Mouse (Mus musculus): ENCODE measurements around the gene Cmss1.

The Cmss1 gene

GRCm38 (mm10) chr16:57378631-57379330, 227.9 kb downstream of the Cmss1 start:
- no peak for DNase-seq

- no peak for DNase-seq
Observed at GRCm38 (mm10) chr16:57375248-57375837, 231.3 kb downstream of the Cmss1 start.

DNA sequence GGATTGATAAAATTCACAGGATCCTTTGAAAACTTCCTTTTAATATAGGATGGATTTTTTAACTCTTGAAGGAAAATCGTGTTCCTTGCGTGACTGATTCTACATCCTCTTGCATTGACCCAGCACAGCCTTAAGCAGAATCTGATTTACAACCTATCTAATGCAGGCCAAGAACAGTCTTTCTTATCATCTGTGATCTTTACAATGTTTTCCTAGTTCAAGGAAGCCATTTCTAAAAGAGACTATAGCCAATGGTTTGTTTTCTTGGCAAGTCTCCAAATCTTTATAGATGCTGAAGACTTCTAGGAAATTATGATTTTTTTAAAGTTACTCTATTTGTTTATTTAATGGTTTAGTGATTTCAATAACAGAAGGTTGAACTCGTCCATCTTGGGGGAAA, 234.5 kb downstream of the Cmss1 start:
- DNase-seq, result no peak

DNA sequence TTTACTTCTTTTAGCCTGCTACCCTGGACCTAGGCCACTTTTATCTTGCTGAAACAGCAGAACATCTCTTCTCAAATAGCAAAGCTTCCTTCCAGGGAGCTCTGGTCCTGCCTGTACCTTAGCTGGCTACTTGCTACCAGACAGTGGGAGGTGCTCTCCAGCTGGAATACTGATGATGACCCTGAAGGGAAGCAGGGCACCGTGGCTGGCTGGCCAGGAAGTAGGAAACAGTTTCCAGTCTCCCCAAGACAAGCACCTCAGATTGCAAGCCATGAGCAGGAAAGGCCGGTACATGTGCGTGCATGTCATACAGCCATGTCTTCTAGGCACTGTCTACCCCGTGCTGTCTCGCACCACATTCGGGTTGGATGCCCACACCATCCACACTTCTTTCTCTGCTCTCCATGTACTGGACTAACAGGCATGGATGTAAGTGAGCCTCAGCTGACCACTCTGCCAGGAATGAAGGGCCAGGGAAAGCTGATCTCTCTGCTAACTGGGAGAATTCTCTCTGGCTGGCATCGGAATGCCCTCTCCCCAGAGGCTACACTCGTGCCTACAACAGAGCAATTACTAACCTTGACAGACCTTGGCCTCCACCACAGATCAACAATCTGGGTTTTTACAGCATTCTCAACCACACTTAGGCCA, 236.7 kb downstream of the Cmss1 start:
- DNase-seq, result no peak

- DNase-seq, result no peak
Observed at GRCm38 (mm10) chr16:57366941-57367694, 239.5 kb downstream of the Cmss1 start.

- DNase-seq, result no peak
Observed at GRCm38 (mm10) chr16:57366141-57366540, 240.5 kb downstream of the Cmss1 start.

DNA sequence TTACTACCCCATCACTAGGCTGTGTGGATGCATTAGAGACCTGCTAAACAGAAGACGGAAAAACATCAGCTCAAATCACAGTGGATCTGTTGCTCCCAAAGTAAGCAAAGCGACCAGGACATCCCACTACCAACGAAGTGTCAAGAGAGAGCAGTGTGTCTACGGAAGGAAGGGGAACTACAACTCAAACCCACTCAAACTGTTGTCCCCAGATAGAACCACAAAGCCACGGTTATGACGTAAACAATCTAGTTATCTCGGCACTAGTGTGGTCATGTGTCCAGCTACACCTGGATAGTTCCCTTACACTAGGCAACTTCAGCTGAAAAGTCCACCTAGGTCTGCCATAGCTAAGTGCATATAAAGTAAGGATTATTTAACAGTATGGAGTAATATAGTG, 242.2 kb downstream of the Cmss1 start:
- DNase-seq, result no peak

GRCm38 (mm10) chr16:57362679-57363401, 243.8 kb downstream of the Cmss1 start:
- peak in 1 of 2 experiments; percentile 6 for DNase-seq

- DNase-seq, result no peak
Observed at GRCm38 (mm10) chr16:57360785-57361184, 245.9 kb downstream of the Cmss1 start.

GRCm38 (mm10) chr16:57359251-57359650, 247.4 kb downstream of the Cmss1 start:
- DNase-seq, result no peak

DNA sequence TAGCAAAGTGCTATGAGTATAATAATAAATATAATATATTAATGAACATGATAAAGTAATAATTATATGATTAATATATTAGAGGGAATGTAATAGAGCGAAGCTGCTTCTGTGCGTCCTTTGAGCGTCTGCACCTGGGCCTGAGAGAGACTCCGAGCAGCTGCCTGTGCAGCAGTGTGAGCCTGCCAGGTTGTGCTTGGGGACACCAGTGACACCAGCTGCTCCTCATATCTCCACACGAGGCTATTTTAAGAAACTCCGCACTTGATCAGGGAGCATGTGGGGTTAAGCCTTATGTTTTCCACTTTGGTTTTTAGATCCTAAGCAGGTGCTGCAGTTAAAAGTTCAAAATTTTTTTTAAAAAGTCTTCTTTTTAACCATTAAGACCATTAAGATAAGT, 249.7 kb downstream of the Cmss1 start:
- no peak for DNase-seq

GRCm38 (mm10) chr16:57356454-57356853, 250.2 kb downstream of the Cmss1 start:
- no peak for DNase-seq

GRCm38 (mm10) chr16:57353932-57354331, 252.7 kb downstream of the Cmss1 start:
- no peak for DNase-seq

GRCm38 (mm10) chr16:57353166-57353721, 253.4 kb downstream of the Cmss1 start:
- no peak for DNase-seq

DNA sequence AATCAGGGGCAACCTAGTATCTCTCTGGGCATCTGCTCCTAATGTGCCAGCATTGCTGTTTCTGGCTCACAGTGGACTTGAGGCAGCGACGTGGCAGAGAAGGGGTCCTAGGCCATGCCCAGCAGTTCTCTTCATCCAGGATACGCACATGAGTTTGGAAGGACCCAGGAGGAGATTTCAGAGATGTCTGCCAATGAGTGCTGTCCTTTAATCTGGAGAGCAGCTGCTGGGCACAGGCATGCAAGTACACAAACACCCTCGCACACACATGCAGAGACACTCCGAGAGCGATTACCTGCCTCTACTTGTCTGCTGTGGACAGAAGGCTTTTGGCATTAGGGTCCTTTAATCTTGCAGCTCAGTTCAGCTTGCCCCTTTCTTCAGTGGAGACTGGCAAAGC, 253.9 kb downstream of the Cmss1 start, which contains the start of gene Filip1l:
Gene Filip1l, plus strand, starts transcription at position 343 of the 400 bp plus-strand sequence.
- DNase-seq, result no peak

DNA sequence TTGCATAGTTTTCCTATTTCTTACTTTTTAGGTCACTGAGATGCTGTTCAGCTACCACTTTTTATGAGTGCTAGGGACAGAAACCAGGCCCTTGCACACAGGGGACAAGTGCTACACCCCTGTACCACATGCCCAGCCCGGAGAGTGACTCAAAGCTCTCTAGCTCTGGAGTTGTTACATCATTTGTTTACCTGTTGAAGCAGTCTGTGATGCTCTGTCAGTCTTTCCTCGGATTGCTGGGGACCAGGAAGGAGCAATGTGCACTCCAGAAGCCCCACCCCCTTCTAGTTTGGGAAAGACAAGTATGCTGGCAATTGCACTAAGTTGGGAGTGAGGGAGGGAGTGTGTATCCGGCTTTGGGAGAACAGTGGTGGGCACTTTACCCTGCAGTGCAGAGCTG, 257.0 kb downstream of the Cmss1 start:
- no peak for DNase-seq

GRCm38 (mm10) chr16:57349039-57349438, 257.6 kb downstream of the Cmss1 start:
- no peak for DNase-seq

GRCm38 (mm10) chr16:57346258-57346657, 260.4 kb downstream of the Cmss1 start:
- no peak for DNase-seq

DNA sequence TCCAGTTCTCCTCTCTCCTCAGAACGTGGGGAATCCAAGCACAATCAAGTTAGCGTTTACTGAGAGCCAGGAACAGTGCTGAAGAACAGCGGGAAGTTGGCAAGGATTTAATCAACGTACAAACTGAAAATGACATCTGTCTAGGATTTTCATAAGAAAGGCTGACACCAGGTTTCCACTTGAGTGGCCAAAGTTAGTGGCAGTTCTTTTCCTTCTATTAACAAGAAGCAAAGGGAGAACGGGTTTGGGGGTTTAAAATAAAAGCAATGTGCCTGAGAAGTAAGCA, 266.1 kb downstream of the Cmss1 start:
- DNase-seq, result no peak

- no peak for DNase-seq
Observed at GRCm38 (mm10) chr16:57339765-57340612, 266.7 kb downstream of the Cmss1 start.

DNA sequence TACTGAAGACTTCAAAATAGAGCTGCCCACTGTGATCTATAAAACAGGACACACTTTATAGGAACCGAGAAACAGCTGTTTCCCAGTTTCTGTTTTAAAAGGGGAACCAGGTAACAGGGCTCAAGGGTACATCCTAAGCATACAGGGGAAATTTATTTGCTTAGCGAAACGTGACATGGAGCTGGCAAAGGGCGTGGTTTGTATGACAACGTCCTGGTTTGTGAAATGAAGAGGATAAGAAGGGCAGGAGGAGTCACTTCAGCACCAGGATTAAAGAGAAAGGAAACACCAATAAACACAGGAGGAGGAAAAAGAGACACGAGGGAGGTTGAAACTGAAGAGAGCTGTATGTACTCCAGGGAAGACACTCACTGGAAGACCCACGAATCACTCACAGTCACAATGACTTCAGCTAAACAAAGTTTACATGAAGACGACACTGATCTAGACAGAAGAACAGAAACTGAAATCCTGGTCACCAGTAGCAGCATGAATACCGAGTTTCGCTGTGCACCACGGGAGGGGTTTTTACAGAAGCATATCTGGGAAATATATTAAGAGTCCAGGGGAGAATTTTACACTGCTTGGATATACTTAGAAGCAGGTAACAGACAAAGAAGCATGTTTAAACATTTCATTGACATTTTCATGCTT, 269.8 kb downstream of the Cmss1 start:
- peak in 1 of 2 experiments; percentile 9 for DNase-seq

All from thymus, postnatal 36 days (tissue).